Mouse (Mus musculus) olfactory bulb, adult 2 months (tissue): ENCODE results near the gene Slc15a2.

Source experiments
- CTCF ChIP-seq: fragments of 200-500 bp; IDR thresholded peaks from 2 replicates; pipeline ENCODE4 v1.5.1; 2012; ENCODE audit warnings: low read depth, mild to moderate bottlenecking, low read length, moderate library complexity; ENCODE audit not compliant: insufficient read depth
- POLR2A ChIP-seq: fragments of 200-500 bp; IDR thresholded peaks from 2 replicates; pipeline ENCODE4 v1.6.1; 2012; ENCODE audit warnings: mild to moderate bottlenecking, low read depth, low read length, moderate library complexity; ENCODE audit not compliant: insufficient read depth

DNA sequence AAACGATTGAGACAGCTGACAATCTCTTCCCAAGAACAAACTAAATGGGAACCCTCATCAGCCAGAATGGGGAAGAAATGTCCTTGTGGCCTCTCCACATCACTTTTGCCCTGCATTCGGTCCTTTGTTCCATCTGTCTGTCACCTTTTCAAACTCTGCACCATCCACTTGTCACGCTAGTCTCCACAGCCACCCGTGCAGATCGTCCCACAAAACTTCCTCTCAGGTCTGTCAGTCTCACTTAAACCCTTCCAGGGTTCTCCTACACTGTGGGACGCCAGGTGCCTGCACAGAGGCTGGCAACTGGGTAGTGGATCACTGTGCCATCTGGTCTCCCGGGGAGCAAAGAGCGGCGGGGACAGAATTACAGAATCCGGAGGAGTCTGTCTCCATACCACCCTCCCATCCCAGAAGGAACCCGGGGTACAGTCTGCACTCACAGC lies 42.9 kb upstream of the Slc15a2 start:
- TF ChIP-seq POLR2A = no peak
- TF ChIP-seq CTCF = no peak
